Mouse (Mus musculus) telencephalon, adult 2 months (tissue): ENCODE results near the gene Nars2.

ENCODE experiments used
- DNase-seq: peaks from one replicate; pipeline ENCODE4 v3.0.0-alpha.2; 2011; ENCODE audit warnings: low read depth, low spot score

The Nars2 gene

DNA sequence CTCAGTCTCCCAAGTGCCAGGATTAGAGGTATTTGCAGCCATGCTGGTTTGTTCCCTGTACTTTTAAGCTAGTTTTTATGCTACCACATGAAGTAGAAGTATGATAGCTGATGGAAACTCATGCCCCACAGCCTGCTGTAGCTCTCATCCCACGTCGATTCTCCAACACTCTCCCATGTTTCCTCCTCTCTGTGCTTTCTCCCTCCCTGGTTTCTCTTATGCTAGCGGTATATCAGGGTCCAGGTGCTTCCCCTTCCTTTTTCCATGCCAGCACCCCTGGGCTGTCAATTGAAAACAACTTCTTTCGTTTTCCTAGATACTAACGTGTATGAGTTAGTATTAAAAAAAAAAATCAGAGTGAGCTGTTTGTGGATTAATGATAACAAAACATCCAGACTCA is 120.8 kb downstream of the Nars2 start:
- no peak for DNase-seq

DNA sequence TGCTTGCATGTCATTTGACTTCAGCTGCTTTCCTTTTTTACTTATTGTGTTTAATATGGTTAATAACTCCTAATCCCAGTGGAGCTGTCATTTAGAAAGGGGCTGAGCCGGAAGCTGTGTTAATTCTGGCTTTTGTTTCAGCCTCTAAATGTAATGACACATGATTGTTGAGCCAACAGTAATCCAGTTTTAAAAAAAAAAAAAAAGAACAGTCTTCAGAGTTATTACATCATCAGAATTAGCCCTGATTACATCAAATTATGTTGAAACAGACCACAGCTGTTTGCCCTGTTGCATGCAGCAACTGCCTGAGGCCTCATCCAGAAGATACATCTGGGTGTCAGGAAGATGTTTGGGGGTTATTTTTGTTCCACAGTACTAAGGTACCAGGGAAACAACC is 123.7 kb downstream of the Nars2 start:
- no peak for DNase-seq

DNA sequence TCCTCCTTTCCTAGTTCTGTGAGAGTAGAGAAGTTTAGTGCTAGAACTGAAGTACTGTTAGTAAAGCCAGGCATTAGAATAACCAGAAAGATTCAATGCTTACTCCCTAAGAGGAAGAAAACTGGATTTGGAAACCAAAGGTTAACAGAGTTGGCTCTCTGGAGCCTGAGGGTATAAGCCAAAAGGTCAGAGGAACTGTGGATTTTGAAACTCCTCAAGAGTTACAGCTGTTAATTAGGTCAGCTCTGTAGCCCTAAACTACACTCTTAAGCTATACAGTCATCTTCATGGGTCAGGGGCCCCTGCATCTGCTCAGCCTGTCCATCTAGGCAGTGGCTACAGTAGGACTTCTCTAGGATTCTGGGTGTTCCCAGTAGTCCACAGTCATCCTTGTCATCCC is 125.7 kb downstream of the Nars2 start:
- DNase-seq: no peak

DNA sequence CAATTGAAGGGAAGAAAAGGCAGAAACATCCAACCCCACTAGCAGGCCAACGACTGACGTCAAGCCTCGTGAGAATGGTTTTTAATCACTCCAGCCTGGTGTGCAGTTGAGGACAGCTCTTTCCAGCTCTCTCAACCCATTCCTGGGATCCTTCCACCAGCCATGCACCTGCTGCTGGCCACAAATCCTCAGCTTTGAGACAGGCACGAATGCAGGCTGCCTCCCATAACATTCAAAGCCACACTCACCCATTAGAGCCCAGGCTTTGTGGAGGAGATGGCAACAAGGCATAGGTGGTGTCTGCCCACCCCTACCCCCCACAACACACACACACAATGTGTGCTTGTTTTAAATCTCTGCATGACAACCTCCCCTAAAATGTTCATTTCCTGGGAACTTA is 127.4 kb downstream of the Nars2 start:
- no peak for DNase-seq

DNA sequence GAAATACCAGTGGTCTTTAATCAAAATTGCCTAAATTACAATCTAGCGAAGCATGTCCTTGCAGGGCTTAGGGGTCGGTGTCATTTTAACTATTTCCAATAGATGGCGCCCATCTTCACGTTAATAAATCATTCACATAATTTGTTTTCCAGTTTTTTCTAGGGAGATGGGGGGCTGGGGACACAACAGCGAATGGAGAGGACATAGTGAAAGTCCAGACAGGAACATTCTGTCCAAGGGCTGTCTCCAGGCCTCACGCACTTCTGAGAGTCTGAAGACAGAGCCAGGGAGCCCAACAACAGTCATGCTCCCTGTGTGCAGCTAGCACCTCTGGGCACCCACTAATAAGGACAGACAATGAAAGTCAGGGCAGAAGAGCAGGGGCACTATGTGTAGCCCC is 127.8 kb downstream of the Nars2 start:
- DNase-seq: no peak

DNA sequence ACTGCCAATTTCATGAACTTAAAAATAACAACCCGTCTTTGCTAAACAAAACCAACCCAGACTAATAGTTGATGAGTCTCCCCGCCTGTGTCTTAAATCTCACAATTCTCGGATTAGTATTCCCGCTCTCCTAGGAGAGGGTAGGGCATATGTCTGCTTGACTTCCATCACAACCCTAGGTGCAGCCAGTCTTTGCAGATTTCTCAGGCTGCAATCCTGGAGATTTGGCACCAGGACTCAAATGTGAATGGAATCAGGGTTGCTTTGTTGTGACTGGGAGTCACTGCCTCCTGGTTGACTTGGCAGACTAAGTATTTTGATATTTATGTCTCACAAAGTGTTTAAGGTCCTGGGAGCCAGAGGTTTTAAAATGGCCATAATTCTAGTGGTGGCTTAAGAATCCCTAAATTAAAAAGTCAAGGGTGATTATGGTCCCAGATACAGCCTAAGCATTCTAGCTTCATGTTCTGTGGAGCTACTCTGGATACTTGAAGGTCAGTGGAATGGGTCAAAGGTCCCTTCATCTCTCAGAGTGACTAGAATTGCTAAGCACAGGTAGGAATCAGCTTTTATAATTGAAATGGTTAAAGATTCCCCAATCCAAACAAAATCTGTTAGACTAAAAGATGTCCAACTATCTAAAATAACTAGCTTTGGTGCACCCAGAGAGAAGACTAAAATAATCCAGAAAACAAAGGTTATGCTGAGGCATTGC is 128.5 kb downstream of the Nars2 start:
- DNase-seq: no peak

DNA sequence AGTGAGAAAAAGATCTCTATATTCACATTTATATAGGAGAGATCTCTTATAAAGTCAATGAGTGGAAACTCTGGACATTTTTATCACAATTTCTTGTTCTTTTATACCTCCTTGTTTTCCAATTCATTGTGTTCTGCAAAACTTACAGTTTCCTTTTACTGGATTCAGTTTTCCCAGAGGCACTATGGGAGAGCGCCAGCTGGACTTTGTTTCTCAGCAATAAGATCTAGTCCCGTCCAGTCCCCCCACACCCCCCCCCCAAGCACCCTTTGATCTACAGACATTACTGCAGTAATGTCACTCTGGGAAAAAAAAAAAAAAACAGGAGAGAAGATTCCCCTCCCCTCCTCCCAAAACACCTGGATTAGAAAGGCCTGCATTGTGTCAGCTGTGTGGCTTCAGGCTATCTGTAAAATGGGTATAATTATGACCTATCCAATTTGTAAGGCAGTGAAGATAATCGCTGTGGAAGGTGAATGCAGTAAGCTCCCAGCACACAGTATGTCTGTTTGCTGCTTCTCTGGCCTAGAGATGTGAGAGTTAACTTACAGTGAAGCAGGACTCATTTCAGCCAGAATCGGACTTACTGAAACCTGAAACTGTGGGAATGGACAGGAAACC is 129.4 kb downstream of the Nars2 start:
- DNase-seq: no peak

DNA sequence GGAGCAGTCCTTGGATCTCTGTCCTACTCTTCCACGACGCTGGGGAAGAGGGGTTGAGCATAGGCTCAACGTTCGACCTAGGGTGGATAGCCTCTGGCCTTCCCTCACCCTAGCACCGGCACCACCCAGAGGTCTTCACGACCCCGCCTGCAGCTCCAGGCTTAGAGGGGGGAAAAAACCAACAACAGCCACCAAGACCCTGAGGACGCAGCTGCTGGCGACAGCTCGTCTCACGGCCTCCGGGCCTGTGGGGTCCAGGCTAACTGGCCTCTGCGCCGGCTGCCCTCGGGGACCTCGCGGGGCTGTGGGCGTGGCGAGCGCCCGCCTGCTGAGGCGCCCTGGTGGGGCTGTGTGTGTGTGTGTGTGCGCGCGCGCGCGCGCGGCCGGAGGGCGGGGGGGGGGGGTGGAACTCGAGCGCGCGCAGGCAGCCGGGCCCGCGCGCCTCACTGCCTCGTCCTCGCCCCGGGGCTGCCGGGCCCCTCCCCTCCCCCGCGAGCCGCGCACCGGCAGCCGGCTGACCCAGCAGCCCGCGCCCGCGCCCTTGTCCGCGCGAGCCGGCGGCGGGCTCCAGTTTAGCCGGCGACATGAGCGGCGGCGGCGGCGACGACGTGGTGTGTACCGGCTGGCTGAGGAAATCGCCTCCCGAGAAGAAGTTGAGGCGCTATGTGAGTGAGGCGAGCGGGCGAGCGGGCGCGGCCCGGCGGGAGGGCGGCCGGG is 130.1 kb downstream of the Nars2 start, which contains the start of gene Gab2:
Gab2 (plus strand) TSS at position 345 of the 717 bp plus-strand sequence.
- DNase-seq: no peak

DNA sequence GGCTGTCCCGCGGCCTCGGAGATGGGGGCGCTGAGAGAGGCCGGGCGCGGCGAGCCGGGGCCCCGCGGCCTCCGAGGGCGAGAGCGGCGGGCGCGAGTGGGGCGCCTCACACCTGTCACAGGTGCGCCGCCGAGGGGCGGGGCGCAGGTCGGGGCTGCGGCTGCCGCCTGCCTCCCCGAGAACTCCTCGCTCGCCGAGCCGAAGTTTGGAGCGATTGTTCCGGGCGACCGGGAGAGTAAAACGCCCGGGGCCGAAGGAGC is 130.6 kb downstream of the Nars2 start:
- no peak for DNase-seq

DNA sequence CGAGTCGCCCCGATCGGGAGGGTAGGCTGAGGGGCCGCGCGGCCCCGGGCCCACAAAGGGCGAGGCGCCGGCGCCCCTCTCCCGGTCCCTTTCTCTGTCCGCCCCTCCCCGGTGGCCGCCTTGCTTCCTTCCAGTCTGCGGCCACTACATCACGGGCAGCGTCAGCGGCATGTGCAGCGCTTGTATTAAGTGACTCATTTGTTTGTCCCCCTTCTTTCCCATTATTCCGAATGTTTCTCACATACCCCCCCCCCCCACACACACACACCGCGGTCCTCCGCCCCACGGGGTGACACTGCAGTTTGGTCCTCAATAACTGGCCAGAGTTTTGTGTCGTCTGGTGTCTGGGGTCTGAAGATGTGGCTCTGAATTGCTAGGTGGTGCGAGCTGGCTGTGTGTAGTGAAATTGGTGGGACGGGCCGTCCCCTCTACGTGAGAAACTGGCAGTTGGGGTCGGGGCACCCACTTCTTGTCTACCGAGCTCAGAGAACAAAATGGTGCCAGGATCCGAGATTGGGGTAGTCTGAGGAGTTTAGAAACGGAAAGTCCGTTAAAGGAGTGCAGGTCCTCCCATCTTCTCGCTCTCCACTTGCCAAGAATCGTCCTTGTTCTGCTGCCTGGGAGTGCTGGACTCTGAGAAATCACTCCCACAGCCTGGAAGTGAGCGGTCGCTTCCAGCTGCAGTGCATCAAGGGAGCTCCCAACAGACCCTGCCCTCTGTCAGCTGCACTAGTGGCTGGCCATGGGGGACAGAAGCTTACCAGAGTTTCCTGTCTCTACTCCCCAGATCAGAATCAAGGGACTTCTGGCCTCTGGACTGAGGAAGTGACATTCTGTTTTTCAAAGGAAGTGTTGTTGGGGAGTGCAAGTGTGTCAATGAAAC is 131.2 kb downstream of the Nars2 start:
- DNase-seq: no peak

DNA sequence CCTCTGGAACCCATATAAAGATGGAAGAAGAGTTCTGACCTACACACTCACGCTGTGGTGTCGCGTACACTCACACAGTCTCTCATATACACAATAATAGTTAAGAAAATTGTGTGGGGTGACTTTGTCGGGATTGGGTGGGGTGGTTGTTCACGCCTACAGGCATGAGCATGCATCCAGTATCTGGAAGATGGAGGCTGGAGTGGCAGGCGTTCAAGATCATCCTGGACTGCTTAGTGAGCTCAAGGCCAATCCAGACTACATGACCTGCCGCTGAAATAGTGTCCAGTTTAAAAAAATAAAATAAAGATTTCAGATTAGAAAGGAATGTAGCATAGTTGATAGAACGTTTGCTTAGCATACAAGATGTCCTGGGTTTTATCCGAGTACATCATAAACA is 132.3 kb downstream of the Nars2 start:
- no peak for DNase-seq

DNA sequence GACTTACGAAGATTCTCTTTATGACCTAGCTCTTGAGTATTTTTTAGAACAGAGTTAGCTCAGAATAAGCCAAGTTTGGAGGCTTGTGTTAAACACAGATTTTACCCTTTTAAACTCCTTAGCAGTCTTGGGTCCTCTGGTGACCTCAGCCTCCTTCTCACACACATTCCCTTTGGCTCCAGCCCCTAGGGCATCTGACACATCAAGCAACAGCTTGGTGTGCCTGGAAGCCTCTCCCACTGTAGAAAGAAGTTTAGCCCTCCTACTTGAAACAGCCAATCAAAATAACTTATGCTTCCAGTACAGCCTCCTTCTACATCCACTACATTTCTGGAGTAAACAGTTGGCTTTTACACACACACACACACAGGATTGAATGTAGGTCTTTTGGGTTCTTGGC is 132.9 kb downstream of the Nars2 start:
- DNase-seq: no peak

DNA sequence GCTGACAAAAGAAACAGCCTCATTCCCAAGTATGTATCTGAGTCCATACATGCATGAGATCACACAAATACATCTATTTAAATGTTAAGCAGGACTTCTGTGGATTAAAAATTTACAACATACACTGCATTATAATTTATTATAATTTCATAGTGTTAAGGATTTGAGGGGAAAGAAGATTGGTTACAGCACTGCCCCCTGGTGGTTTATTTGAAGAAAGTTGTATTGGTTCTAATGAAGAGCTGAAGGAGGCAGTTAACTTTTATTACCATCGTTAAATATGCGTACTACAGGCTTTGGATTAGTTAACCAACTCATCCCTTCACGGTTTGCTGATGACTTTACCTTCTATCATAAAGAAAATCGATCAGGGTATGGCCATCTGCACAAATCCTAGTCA is 134.0 kb downstream of the Nars2 start:
- DNase-seq: no peak

DNA sequence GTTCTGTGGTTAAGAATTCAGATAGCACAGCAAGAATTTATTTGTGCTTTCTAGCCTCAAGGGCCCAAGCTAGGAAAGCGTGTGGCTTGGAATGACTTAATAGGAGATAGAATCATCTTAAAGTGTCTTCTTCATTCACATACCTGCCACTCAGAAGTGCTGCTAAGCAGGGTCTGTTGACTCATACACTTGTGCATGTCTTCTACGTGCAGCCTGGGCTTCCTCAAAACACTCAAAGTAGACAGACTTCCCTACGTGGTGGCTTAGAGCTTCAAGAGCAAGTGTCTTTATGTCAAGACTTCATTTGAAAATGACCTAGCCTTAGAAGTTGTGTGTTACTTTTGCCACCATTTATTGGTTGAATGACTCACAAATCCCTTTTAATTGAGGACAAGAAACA is 142.9 kb downstream of the Nars2 start:
- no peak for DNase-seq

DNA sequence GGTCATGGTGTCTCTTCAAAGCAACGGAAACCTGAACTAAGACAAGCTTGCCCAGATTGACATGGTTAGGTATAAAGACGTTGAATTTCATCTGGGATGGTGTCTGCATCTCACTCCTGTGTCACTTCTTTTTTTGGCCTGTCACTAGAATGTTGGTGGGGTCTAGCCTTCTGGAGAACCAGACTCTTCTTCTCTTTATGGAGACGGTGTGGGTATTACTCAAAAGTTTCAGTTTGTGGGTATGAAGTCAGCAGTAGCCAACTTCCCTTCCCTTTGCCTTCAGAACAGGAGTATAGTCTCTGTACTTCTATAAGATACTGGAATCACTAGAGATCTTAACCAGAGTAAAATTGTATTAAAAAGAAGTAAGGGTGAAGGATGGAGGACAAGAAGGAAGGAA is 156.8 kb downstream of the Nars2 start:
- no peak for DNase-seq
